Mouse (Mus musculus) large intestine, adult 2 months (tissue): ENCODE results near the gene Gpr27. TPM values are rescaled to one million over a fixed set of nuclear protein-coding genes. Genes with fewer than 3 reads are reported as not detected.

Experiments used
- DNase-seq: peaks from one replicate; pipeline ENCODE4 v3.0.0-alpha.2; 2012; ENCODE audit warnings: low read depth, low spot score
- WGBS: fragments of 180-500 bp; shearing (Covaris S2); methylation state at CpG from one replicate; pipeline ENCODE4 v1.1.7; 2018; 5-methylcytosine and 5-hydroxymethylcytosine counted together
- polyA plus RNA-seq: library from polyadenylated mRNA; depleted of rRNA; stranded (reverse); fragments of >200 nt; gene quantifications from 2 replicates; pipeline ENCODE4 v1.2.3, GENCODE M21; 2012; rRNA removed

Gpr27 gene
- polyA plus RNA-seq = 1.0 and 1.2 TPM in 2 replicates

- 1% methylated on average over 107 of the region's 112 CpGs for WGBS
- DNase-seq = no peak
These were observed at the start of gene Gpr27 for GRCm38 (mm10) chr6:99692206-99692915. Gpr27 (plus strand) TSS chr6:99692679.

GRCm38 (mm10) chr6:99643439-99644199 is 48.9 kb upstream of the Gpr27 start:
- 31% methylated on average over 10 of the region's 10 CpGs for WGBS
- peak; percentile 40 for DNase-seq

- 64% methylated on average over 5 of the region's 5 CpGs for WGBS
- no peak for DNase-seq
These were observed 48.1 kb upstream of the Gpr27 start for GRCm38 (mm10) chr6:99644386-99644785.

- WGBS = 86% methylated on average over 5 of the region's 5 CpGs
- no peak for DNase-seq
These were observed 47.6 kb upstream of the Gpr27 start for GRCm38 (mm10) chr6:99644876-99645275.

GRCm38 (mm10) chr6:99646344-99646743 is 46.1 kb upstream of the Gpr27 start:
- no peak for DNase-seq
- WGBS = 48% methylated on average over 10 of the region's 10 CpGs

GRCm38 (mm10) chr6:99649307-99649706 is 43.2 kb upstream of the Gpr27 start:
- WGBS = 58% methylated on average over 2 of the region's 2 CpGs
- DNase-seq = no peak

GRCm38 (mm10) chr6:99652341-99652740 is 40.1 kb upstream of the Gpr27 start:
- WGBS = 80% methylated on average over 2 of the region's 2 CpGs

GRCm38 (mm10) chr6:99654343-99654742 is 38.1 kb upstream of the Gpr27 start:
- DNase-seq = no peak
- WGBS = 58% methylated on average over 5 of the region's 5 CpGs

More at GRCm38 (mm10) chr6:99652341-99652740, 40.1 kb upstream of the Gpr27 start:
- no peak for DNase-seq

- no peak for DNase-seq
These were observed 37.0 kb upstream of the Gpr27 start for GRCm38 (mm10) chr6:99655488-99655887.

GRCm38 (mm10) chr6:99656088-99656487 is 36.4 kb upstream of the Gpr27 start:
- 79% methylated on average over 2 of the region's 2 CpGs for WGBS
- DNase-seq = no peak

More at GRCm38 (mm10) chr6:99655488-99655887, 37.0 kb upstream of the Gpr27 start:
- 57% methylated on average over 7 of the region's 7 CpGs for WGBS

- no peak for DNase-seq
- 76% methylated on average over 10 of the region's 10 CpGs for WGBS
These were observed 33.9 kb upstream of the Gpr27 start for GRCm38 (mm10) chr6:99658586-99658985.

GRCm38 (mm10) chr6:99660443-99660842 is 32.0 kb upstream of the Gpr27 start:
- DNase-seq = no peak
- 64% methylated on average over 3 of the region's 3 CpGs for WGBS

- DNase-seq = no peak
- 78% methylated on average over 8 of the region's 8 CpGs for WGBS
These were observed 29.2 kb upstream of the Gpr27 start for GRCm38 (mm10) chr6:99663232-99663631.

GRCm38 (mm10) chr6:99665457-99666317 is 26.8 kb upstream of the Gpr27 start:
- no peak for DNase-seq
- WGBS = 20% methylated on average over 16 of the region's 16 CpGs

- under 1% methylated on average over 65 of the region's 75 CpGs for WGBS
- DNase-seq = no peak
These were observed 25.9 kb upstream of the Gpr27 start, which contains the start of the genes Eif4e3 and Gm20696 for GRCm38 (mm10) chr6:99666318-99667171. Eif4e3 (minus strand) TSS chr6:99666771. Gm20696 (minus strand) TSS chr6:99666797.

- WGBS = 58% methylated on average over 8 of the region's 8 CpGs
These were observed 25.2 kb upstream of the Gpr27 start for GRCm38 (mm10) chr6:99667290-99667689.

GRCm38 (mm10) chr6:99669481-99670325 is 22.8 kb upstream of the Gpr27 start:
- no peak for DNase-seq
- WGBS = 65% methylated on average over 5 of the region's 5 CpGs

More at GRCm38 (mm10) chr6:99667290-99667689, 25.2 kb upstream of the Gpr27 start:
- no peak for DNase-seq
